In the genomic region with DNA sequence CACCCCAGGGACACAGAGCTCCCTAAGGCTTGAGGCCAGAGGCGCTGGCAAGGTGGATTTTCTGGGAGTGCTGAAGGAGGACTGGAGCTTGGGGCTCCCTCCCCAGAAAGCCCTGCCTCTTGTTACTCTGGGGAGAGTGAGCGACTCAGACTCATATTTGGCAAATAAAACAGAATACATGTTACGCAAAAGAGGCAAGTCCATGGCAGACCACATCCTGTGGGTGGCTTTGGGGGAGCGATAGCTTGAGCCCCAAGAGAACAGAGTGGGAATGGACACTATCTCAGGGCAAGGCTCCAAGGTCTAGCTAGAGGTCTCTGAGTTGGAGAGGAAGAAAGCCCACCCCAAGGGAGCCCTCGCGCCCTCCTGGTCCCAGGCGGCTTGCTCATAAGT, we compare ENCODE assay signal across 10 mouse cellular contexts. TPM values are rescaled to one million over a fixed set of nuclear protein-coding genes. Genes with fewer than 3 reads are reported as not detected.
A peak's percentile ranks its signal among the peaks of the same experiment; 100 is the strongest.
DNase-seq lines count a peak whose midpoint lies in the region; ATAC-seq lines count a peak whose summit lies in the region.
"Had no signal": no experiment of that assay in that cellular context is flagged by ENCODE, and none has a peak within 500 bp of the region (broad histone marks: within the 10 kb centered on the region; RNA-seq: fewer than 3 reads in every experiment).

No protein-coding gene starts in this region.

- H3K27me3 ChIP-seq in heart, embryonic 10.5 days (ENCODE audit: insufficient read depth, poor library complexity, severe bottlenecking): 0 out of 2 replicates have a peak, but pooled peaks cover 18% of the 10 kb centered on the region
- peaks cover 61% of the 10 kb centered on the region for H3K27me3 ChIP-seq in limb, embryonic 10.5 days (ENCODE audit: low read depth, poor library complexity, severe bottlenecking)
- H3K27me3 ChIP-seq in forebrain, embryonic 13.5 days: peaks cover 24% of the 10 kb centered on the region

- no peak for ATAC-seq in forebrain, embryonic 13.5 days
- ATAC-seq: midbrain, embryonic 13.5 days had no signal

- no peak overlapping the region for H3K4me2 ChIP-seq in forebrain, embryonic 13.5 days
- H3K4me2 ChIP-seq: midbrain, embryonic 13.5 days had no signal

- H3K36me3 ChIP-seq in heart, embryonic 10.5 days: peaks cover 17% of the 10 kb centered on the region; the same call in 1 of the 2 replicates
- H3K36me3 ChIP-seq in limb, embryonic 10.5 days: no peaks in the 10 kb centered on the region
- no peaks in the 10 kb centered on the region for H3K36me3 ChIP-seq in forebrain, embryonic 13.5 days (ENCODE audit: poor library complexity, severe bottlenecking)
- H3K36me3 ChIP-seq: midbrain, embryonic 13.5 days had no signal

- peaks cover 66% of the 10 kb centered on the region for H3K4me1 ChIP-seq in heart, embryonic 10.5 days
- H3K4me1 ChIP-seq in limb, embryonic 10.5 days: peaks cover 50% of the 10 kb centered on the region
- peaks cover 17% of the 10 kb centered on the region for H3K4me1 ChIP-seq in forebrain, embryonic 13.5 days

- 76% methylated on average over 7 of the region's 7 CpGs for WGBS in heart, embryonic 10.5 days
- 71% methylated on average over 7 of the region's 7 CpGs for WGBS in limb, embryonic 10.5 days
- 69% methylated on average over 7 of the region's 7 CpGs for WGBS in forebrain, embryonic 13.5 days

- H3K9ac ChIP-seq in forebrain, embryonic 13.5 days: no peak overlapping the region
- H3K9ac ChIP-seq: midbrain, embryonic 13.5 days had no signal

- DNase-seq in urinary bladder, postnatal 36 days (ENCODE audit: low spot score in 2 of 2): peak; percentile 10 to 64
- DNase-seq in urinary bladder, postnatal 4 days (ENCODE audit: low spot score in 2 of 2): no peak
- no peak for DNase-seq in heart, embryonic 10.5 days (ENCODE audit: low spot score)
- no peak for DNase-seq in limb, embryonic 10.5 days (ENCODE audit: low spot score)
- peak; percentile 30 for DNase-seq in thymus, postnatal 4 days
- DNase-seq in adrenal gland, adult 8-10 months: no peak
- DNase-seq in right cerebral cortex, postnatal 4 days: no peak

- no peaks in the 10 kb centered on the region for H3K9me3 ChIP-seq in heart, embryonic 10.5 days
- no peaks in the 10 kb centered on the region for H3K9me3 ChIP-seq in limb, embryonic 10.5 days (replicated peaks)
- no peaks in the 10 kb centered on the region for H3K9me3 ChIP-seq in forebrain, embryonic 13.5 days (replicated peaks)
- H3K9me3 ChIP-seq: midbrain, embryonic 13.5 days had no signal

- peak overlapping the region; percentile 72 for H3K27ac ChIP-seq in heart, embryonic 10.5 days
- peak overlapping the region; percentile 56 for H3K27ac ChIP-seq in limb, embryonic 10.5 days
- no peak overlapping the region for H3K27ac ChIP-seq in forebrain, embryonic 13.5 days
- H3K27ac ChIP-seq: midbrain, embryonic 13.5 days had no signal

- H3K4me3 ChIP-seq in heart, embryonic 10.5 days: peak overlapping the region; percentile 35
- H3K4me3 ChIP-seq in limb, embryonic 10.5 days: no peak overlapping the region
- no peak overlapping the region for H3K4me3 ChIP-seq in forebrain, embryonic 13.5 days
- H3K4me3 ChIP-seq: midbrain, embryonic 13.5 days had no signal

RNA-seq across cellular contexts. Expression of a gene that starts 4.4 kb away (rescaled TPM):
- 0.92 and 1.2 TPM in 2 replicates for polyA plus RNA-seq in heart, embryonic 10.5 days (2016; fragmentation: Nextera tagmentation; extraction: Ambion mirVana)
- 0.23 and 0.58 TPM in 2 replicates for polyA plus RNA-seq in limb, embryonic 10.5 days (2016; fragmentation: Nextera tagmentation; extraction: Ambion mirVana)
- total RNA-seq in adrenal gland, adult 8-10 months (2022): 10 to 100 TPM in 1 of 4 experiments, 1 to 10 TPM in 3; 7.2 to 10.2 (median 8.1) TPM
- polyA plus RNA-seq in forebrain, embryonic 13.5 days (2015; fragmentation: Nextera tagmentation; extraction: Ambion mirVana): 0.15 TPM in 1 of 2 replicates, not detected in the other

RNA-seq across cellular contexts. Expression of a gene that starts 38.3 kb away (rescaled TPM):
- polyA plus RNA-seq in heart, embryonic 10.5 days (2016; fragmentation: Nextera tagmentation; extraction: Ambion mirVana): 43.6 and 55.6 TPM in 2 replicates
- polyA plus RNA-seq in limb, embryonic 10.5 days (2016; fragmentation: Nextera tagmentation; extraction: Ambion mirVana): 64.2 and 70.9 TPM in 2 replicates
- total RNA-seq in adrenal gland, adult 8-10 months (2022): 10 to 100 TPM; 24.8 to 35.4 (median 32.6) TPM
- 146 and 148 TPM in 2 replicates for polyA plus RNA-seq in forebrain, embryonic 13.5 days (2015; fragmentation: Nextera tagmentation; extraction: Ambion mirVana)

RNA-seq across cellular contexts. Expression of a gene that starts 56.8 kb away (rescaled TPM):
- polyA plus RNA-seq in heart, embryonic 10.5 days (2016; fragmentation: Nextera tagmentation; extraction: Ambion mirVana): 22.0 and 25.6 TPM in 2 replicates
- polyA plus RNA-seq in limb, embryonic 10.5 days (2016; fragmentation: Nextera tagmentation; extraction: Ambion mirVana): 35.5 and 35.7 TPM in 2 replicates
- total RNA-seq in adrenal gland, adult 8-10 months (2022): 10 to 100 TPM; 17.2 to 20.1 (median 19.5) TPM
- polyA plus RNA-seq in forebrain, embryonic 13.5 days (2015; fragmentation: Nextera tagmentation; extraction: Ambion mirVana): 27.1 and 29.1 TPM in 2 replicates

RNA-seq across cellular contexts. Expression of a gene that starts 57.8 kb away (rescaled TPM):
- 0.12 and 0.28 TPM in 2 replicates for polyA plus RNA-seq in heart, embryonic 10.5 days (2016; fragmentation: Nextera tagmentation; extraction: Ambion mirVana)
- 0.09 and 0.15 TPM in 2 replicates for polyA plus RNA-seq in limb, embryonic 10.5 days (2016; fragmentation: Nextera tagmentation; extraction: Ambion mirVana)
- total RNA-seq in adrenal gland, adult 8-10 months (2022): under 1 TPM in 2 of 4 experiments, not detected in 2; 0.13 to 0.14 TPM
- polyA plus RNA-seq in forebrain, embryonic 13.5 days (2015; fragmentation: Nextera tagmentation; extraction: Ambion mirVana): 0.52 and 1.2 TPM in 2 replicates
- total RNA-seq: heart, postnatal 10 days had no signal

Comparison
In these comparisons a context has a peak if more than half of its experiments do, and no peak if none do; other contexts are left out.
1. DNase-seq: peak in urinary bladder, postnatal 36 days (2 of 2) and thymus, postnatal 4 days (single experiment); none in urinary bladder, postnatal 4 days (0 of 2), heart, embryonic 10.5 days (single experiment), limb, embryonic 10.5 days (single experiment), adrenal gland, adult 8-10 months (single experiment) and right cerebral cortex, postnatal 4 days (single experiment).